Mouse (Mus musculus): ENCODE measurements around the gene Cep170b. TPM values are rescaled to one million over a fixed set of nuclear protein-coding genes. Genes with fewer than 3 reads are reported as not detected.

The Cep170b gene
- polyA plus RNA-seq, 1 experiment from 2014 or later: 3.6 TPM

DNA sequence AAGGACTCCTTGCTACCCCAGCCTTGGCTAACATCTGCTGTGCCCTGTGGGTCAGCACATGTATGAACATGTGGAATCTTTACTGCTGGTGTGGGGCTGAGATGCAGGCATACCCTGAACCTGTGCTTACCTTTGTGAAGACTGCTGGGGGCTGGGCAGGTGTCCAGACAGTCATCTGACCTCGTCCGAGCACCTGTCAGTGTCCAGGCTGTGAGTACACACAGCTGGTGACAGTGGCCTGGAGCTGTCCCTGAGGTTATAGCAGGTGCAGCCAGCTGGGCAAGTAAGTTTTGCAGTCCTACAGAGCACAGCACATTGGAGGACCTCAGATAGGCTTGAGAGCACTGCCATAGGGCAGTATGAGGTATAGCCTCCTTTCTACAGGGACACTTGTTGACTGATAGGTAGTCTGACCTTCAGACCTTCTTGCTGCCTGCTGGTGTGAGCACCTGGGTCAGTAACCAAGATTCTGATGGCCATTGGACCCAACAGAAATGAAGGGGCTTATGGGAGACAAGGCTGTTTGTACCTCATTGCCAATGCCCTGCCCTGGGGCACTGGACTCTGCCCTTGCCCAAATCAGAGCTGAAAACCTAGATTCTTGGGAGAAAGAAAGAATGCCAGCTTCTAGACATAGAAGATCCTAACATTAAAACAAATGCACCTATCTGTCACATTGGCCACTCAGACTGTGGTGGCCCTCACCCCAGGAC is 14.0 kb downstream of the Cep170b start:
- 49% methylated on average over 2 of the region's 2 CpGs for WGBS (ENCODE audit: insufficient replicate concordance)
- no peaks in the 10 kb centered on the region for H3K36me3 ChIP-seq (ENCODE audit: control insufficient read depth, insufficient read depth)
- no peak for ATAC-seq (ENCODE audit: low read depth)
- no peaks in the 10 kb centered on the region for H3K4me1 ChIP-seq (ENCODE audit: control insufficient read depth, low read depth, low read length)
- H3K27ac ChIP-seq (ENCODE audit: low read length): no peak overlapping the region
- no peak overlapping the region for H3K9ac ChIP-seq (ENCODE audit: low read depth, low read length)
- no peaks in the 10 kb centered on the region for H3K27me3 ChIP-seq (ENCODE audit: control insufficient read depth, insufficient read depth, low read depth, low read length)
- H3K9me3 ChIP-seq (replicated peaks; ENCODE audit: control insufficient read depth, low read length): no peaks in the 10 kb centered on the region
- no peak overlapping the region for H3K4me3 ChIP-seq (ENCODE audit: low read depth, low read length)
- no peak overlapping the region for H3K4me2 ChIP-seq (ENCODE audit: low read depth, low read length)

DNA sequence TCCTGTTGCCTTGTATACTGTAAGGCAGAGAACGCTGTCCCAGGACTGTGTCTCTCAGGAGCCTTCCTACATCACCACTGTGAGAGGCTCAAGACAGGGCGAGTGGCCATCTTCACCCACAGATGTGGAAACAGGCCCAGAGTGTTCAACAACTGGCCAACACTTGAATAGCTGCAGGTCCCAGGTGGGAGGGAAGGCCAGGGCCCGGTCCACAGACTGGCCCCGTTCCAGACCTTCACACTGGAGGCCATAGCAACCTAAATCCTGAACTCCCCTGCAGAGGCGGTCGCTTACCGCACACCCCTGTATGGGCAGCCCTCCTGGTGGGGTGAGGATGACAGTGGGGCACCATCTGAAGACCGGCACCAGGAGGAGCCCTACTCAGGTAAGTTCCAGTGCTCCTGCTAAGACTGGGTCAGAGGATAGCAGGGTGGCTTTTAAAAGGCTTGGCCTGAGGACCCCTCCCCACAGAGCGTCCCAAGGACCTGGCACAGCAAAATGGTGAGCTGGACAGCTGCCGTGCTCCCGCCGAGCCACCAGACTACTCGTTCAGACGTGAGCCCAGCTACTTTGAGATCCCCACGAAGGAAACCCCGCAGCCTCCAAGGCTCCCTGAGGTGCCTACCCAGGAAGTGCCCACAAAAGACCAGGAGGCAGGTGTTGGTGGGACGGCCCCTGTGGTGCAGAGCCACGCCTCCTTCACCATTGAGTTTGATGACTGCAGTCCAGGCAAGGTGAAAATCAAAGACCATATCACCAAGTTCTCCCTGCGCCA is 14.8 kb downstream of the Cep170b start:
- WGBS (ENCODE audit: insufficient replicate concordance): 75% methylated on average over 19 of the region's 19 CpGs
- no peaks in the 10 kb centered on the region for H3K36me3 ChIP-seq (ENCODE audit: control insufficient read depth, insufficient read depth)
- no peak overlapping the region for H3K27ac ChIP-seq (ENCODE audit: low read length)
- H3K4me1 ChIP-seq (ENCODE audit: control insufficient read depth, low read depth, low read length): no peaks in the 10 kb centered on the region
- no peak for ATAC-seq (ENCODE audit: low read depth)
- H3K9me3 ChIP-seq (replicated peaks; ENCODE audit: control insufficient read depth, low read length): no peaks in the 10 kb centered on the region
- H3K27me3 ChIP-seq (ENCODE audit: control insufficient read depth, insufficient read depth, low read depth, low read length): no peaks in the 10 kb centered on the region
- no peak overlapping the region for H3K4me2 ChIP-seq (ENCODE audit: low read depth, low read length)
- no peak overlapping the region for H3K9ac ChIP-seq (ENCODE audit: low read depth, low read length)
- no peak overlapping the region for H3K4me3 ChIP-seq (ENCODE audit: low read depth, low read length)

DNA sequence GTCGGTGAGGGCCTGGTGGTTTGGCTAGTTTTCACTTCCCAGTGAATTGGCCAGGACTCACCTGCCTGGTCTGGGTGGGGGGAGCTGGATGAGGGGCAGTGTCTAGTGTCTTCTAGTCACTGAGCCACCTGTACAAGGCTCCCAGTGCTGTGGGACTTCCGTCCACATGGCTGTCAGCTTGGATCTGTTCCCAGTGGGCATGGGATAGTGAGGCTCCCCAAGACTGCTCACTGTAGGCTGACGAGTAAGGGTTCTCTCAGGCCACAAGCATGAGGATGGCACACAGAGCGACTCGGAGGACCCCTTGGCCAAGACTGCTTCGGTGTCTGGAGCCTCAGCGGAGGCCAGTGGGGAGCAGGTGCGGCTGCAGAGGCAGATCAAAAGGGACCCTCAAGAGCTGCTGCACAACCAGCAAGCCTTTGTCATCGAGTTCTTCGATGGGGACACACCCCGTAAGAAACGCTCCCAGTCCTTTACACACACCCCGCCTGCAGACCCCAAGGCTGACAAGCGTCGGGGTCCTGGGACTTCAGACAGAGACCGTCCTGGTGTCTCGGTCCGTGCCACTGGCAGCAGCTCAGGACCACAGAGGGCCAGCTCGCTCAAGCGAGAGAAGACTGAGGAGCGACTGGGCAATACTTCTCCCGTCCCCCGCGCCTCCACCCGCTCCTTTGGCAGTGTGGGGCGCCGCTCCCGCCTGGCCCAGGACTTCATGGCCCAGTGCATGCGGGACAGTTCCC is 15.8 kb downstream of the Cep170b start:
- Histone ChIP-seq H3K4me3 (ENCODE audit: low read depth, low read length) (no peak overlapping the region), H3K27ac (ENCODE audit: low read length) (no peak overlapping the region), H3K27me3 (ENCODE audit: control insufficient read depth, insufficient read depth, low read depth, low read length) (no peaks in the 10 kb centered on the region), H3K9ac (ENCODE audit: low read depth, low read length) (no peak overlapping the region), H3K4me1 (ENCODE audit: control insufficient read depth, low read depth, low read length) (no peaks in the 10 kb centered on the region), H3K36me3 (ENCODE audit: control insufficient read depth, insufficient read depth) (no peaks in the 10 kb centered on the region), H3K9me3 (replicated peaks; ENCODE audit: control insufficient read depth, low read length) (no peaks in the 10 kb centered on the region), H3K4me2 (ENCODE audit: low read depth, low read length) (no peak overlapping the region)
- WGBS (ENCODE audit: insufficient replicate concordance): 76% methylated on average over 29 of the region's 29 CpGs
- ATAC-seq (ENCODE audit: low read depth): no peak

DNA sequence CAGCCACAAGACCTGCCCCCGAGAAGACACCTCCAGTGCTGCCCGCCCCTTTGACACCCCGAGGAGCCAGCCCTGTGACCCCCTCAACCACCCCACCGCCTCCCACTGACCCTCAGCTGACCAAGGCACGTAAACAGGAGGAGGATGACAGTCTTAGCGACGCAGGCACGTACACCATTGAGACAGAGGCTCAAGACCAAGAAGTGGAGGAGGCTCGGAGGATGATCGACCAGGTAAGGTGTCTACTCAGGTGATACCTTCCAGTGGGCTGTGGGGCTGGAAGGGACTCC is 16.3 kb downstream of the Cep170b start:
- no peaks in the 10 kb centered on the region for H3K9me3 ChIP-seq (replicated peaks; ENCODE audit: control insufficient read depth, low read length)

DNA sequence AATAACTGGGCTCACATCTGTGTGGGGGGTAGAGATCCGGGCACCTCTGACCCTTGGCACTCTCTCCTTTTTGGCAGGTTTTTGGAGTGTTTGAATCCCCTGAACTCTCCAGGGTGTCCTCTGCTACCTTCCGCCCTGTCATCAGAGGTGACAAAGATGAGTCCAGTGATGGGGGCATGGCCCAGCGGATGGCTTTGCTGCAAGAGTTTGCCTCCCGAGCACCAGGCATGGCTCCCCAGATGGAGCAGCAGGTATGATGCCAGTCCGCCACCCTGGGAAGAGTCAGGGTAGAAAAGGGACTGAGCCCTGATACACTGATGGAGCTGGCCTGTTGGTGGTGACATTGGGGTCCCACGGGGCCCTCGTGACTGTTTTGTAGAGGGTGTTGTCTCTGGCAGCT is 16.8 kb downstream of the Cep170b start:
- no peaks in the 10 kb centered on the region for H3K36me3 ChIP-seq (ENCODE audit: control insufficient read depth, insufficient read depth)
- WGBS (ENCODE audit: insufficient replicate concordance): 72% methylated on average over 7 of the region's 7 CpGs
- H3K4me2 ChIP-seq (ENCODE audit: low read depth, low read length): no peak overlapping the region

More for the DNA sequence above, 16.3 kb downstream of the Cep170b start:
- Histone ChIP-seq H3K27me3 (ENCODE audit: control insufficient read depth, insufficient read depth, low read depth, low read length) (no peaks in the 10 kb centered on the region), H3K9ac (ENCODE audit: low read depth, low read length) (no peak overlapping the region), H3K4me1 (ENCODE audit: control insufficient read depth, low read depth, low read length) (no peaks in the 10 kb centered on the region), H3K4me2 (ENCODE audit: low read depth, low read length) (no peak overlapping the region), H3K27ac (ENCODE audit: low read length) (no peak overlapping the region), H3K36me3 (ENCODE audit: control insufficient read depth, insufficient read depth) (no peaks in the 10 kb centered on the region), H3K4me3 (ENCODE audit: low read depth, low read length) (no peak overlapping the region)
- WGBS (ENCODE audit: insufficient replicate concordance): 71% methylated on average over 10 of the region's 10 CpGs
- no peak for ATAC-seq (ENCODE audit: low read depth)

DNA sequence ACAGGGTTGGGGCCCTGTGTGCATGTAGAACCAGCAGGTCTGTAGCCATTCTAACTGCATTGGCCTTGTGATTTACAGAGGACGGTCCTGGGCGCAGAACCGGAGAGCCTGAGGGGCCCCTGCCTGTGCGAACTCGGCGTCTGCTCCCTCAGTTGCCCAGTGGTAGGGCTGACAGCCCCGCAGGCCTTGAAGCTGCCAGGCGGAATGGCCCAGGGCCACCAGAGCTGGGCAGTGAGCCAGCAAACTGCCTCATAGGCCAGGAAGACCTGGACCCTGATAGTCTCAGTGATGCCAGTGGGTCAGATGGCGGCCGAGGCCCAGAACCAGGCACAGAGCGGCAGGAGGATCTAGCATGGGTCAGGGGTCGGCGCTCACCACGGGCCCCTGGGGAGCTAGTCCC is 17.5 kb downstream of the Cep170b start:
- no peaks in the 10 kb centered on the region for H3K27me3 ChIP-seq (ENCODE audit: control insufficient read depth, insufficient read depth, low read depth, low read length)
- no peak overlapping the region for H3K9ac ChIP-seq (ENCODE audit: low read depth, low read length)
- no peak overlapping the region for H3K4me3 ChIP-seq (ENCODE audit: low read depth, low read length)
- no peak overlapping the region for H3K4me2 ChIP-seq (ENCODE audit: low read depth, low read length)
- H3K9me3 ChIP-seq (replicated peaks; ENCODE audit: control insufficient read depth, low read length): no peaks in the 10 kb centered on the region
- no peaks in the 10 kb centered on the region; the same call in 1 of the 2 replicates for H3K4me1 ChIP-seq (ENCODE audit: control insufficient read depth, low read depth, low read length)
- no peak overlapping the region for H3K27ac ChIP-seq (ENCODE audit: low read length)
- WGBS (ENCODE audit: insufficient replicate concordance): 84% methylated on average over 14 of the region's 14 CpGs
- no peaks in the 10 kb centered on the region for H3K36me3 ChIP-seq (ENCODE audit: control insufficient read depth, insufficient read depth)
- ATAC-seq (ENCODE audit: low read depth): no peak

More for the DNA sequence above, 16.8 kb downstream of the Cep170b start:
- H3K4me1 ChIP-seq (ENCODE audit: control insufficient read depth, low read depth, low read length): no peaks in the 10 kb centered on the region
- no peak overlapping the region for H3K4me3 ChIP-seq (ENCODE audit: low read depth, low read length)
- H3K9ac ChIP-seq (ENCODE audit: low read depth, low read length): no peak overlapping the region
- no peaks in the 10 kb centered on the region for H3K9me3 ChIP-seq (replicated peaks; ENCODE audit: control insufficient read depth, low read length)
- ATAC-seq (ENCODE audit: low read depth): no peak
- H3K27ac ChIP-seq (ENCODE audit: low read length): no peak overlapping the region
- H3K27me3 ChIP-seq (ENCODE audit: control insufficient read depth, insufficient read depth, low read depth, low read length): no peaks in the 10 kb centered on the region

DNA sequence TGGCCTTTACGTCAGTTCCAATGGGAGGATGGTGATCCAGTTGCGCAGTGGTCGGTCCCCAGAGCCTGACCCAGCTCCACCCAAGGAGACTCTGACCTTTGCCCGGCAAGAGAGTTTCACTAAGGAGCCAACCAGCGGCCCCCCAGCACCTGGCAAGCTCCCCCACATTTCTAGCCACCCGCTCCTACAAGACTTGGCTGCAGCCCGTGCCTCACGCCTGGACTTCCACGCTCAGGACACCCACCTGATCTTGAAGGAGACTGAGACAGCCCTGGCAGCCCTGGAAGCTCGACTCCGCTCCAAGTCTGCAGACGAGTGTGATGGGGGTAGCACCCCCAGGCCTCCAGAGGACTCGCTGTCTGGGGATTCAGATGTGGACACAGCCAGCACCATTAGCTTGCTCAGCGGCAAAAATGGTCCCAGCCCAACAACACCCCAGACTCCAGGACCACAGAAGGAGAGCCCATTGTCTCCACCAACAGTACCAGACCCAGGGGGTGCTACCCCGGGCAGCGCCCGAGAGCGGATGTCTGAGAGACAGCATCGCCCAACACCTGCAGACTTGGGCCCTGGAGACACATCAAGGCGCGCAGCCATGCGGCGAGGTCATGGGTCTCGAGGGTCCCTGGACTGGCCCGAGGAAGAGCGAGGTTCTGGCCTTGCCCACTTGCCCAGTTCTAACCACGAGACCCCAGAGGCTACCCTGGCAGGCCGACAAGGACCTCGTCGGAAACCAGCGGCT is 18.2 kb downstream of the Cep170b start:
- no peak for ATAC-seq (ENCODE audit: low read depth)

DNA sequence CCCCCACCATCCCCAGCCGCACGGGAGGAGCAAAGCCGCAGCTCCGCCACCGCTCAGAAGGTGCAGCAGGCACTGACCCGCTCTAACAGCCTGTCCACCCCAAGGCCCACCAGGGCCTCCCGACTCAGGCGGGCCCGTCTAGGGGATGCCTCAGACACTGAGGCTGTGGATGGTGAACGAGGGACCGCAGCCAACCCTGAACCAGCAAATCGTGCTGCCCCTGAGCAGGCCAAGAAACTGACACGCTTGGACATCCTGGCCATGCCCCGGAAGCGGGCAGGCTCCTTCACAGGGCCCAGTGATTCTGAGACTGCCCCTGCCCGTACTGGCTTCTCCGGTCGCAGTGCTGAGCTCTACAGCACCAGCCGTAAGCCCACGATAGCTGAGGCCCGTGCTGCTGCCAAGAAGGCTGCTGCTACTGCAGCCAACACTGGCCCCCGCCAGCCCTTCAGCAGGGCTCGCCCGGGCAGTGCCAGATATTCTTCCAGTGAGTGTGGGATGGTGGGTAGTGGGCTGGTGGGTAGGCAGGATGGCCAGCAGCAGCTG is 18.8 kb downstream of the Cep170b start:
- no peak for ATAC-seq (ENCODE audit: low read depth)
- Histone ChIP-seq H3K27ac (ENCODE audit: low read length) (no peak overlapping the region), H3K36me3 (ENCODE audit: control insufficient read depth, insufficient read depth) (no peaks in the 10 kb centered on the region), H3K4me2 (ENCODE audit: low read depth, low read length) (no peak overlapping the region), H3K9me3 (replicated peaks; ENCODE audit: control insufficient read depth, low read length) (no peaks in the 10 kb centered on the region), H3K9ac (ENCODE audit: low read depth, low read length) (no peak overlapping the region), H3K4me1 (ENCODE audit: control insufficient read depth, low read depth, low read length) (no peaks in the 10 kb centered on the region; the same call in 1 of the 2 replicates), H3K4me3 (ENCODE audit: low read depth, low read length) (no peak overlapping the region), H3K27me3 (ENCODE audit: control insufficient read depth, insufficient read depth, low read depth, low read length) (no peaks in the 10 kb centered on the region)
- 80% methylated on average over 24 of the region's 24 CpGs for WGBS (ENCODE audit: insufficient replicate concordance)

More for the DNA sequence above, 18.2 kb downstream of the Cep170b start:
- Histone ChIP-seq H3K9ac (ENCODE audit: low read depth, low read length) (no peak overlapping the region), H3K9me3 (replicated peaks; ENCODE audit: control insufficient read depth, low read length) (no peaks in the 10 kb centered on the region), H3K4me3 (ENCODE audit: low read depth, low read length) (no peak overlapping the region), H3K4me1 (ENCODE audit: control insufficient read depth, low read depth, low read length) (no peaks in the 10 kb centered on the region; the same call in 1 of the 2 replicates), H3K27ac (ENCODE audit: low read length) (no peak overlapping the region), H3K36me3 (ENCODE audit: control insufficient read depth, insufficient read depth) (no peaks in the 10 kb centered on the region), H3K27me3 (ENCODE audit: control insufficient read depth, insufficient read depth, low read depth, low read length) (no peaks in the 10 kb centered on the region), H3K4me2 (ENCODE audit: low read depth, low read length) (no peak overlapping the region)
- 80% methylated on average over 31 of the region's 31 CpGs for WGBS (ENCODE audit: insufficient replicate concordance)

Measured in liver, embryonic 16.5 days (tissue).